Mouse (Mus musculus) urinary bladder, postnatal 4 days (tissue): ENCODE measurements at regions not wholly inside any gene's neighbourhood (a gene's known extent, or its start where the extent isn't known, plus 50 kb on each side); places are given as distances from the start of the nearest gene placed in this dataset.
A peak's percentile ranks its signal among the peaks of the same experiment; 100 is the strongest.

ENCODE experiments used
- DNase-seq, 2 experiments: peaks; one replicate each; pipeline ENCODE4 v3.0.0; 2021 to 2022; ENCODE audit warnings: low spot score in 2 of 2

GRCm38 (mm10) chr14:80789131-80789530, 805.2 kb downstream of the Olfm4 start:
- DNase-seq = no peak

GRCm38 (mm10) chr14:80799370-80799959, 815.6 kb downstream of the Olfm4 start:
- no peak for DNase-seq

GRCm38 (mm10) chr14:80830476-80830875, 846.6 kb downstream of the Olfm4 start:
- DNase-seq = no peak

- no peak for DNase-seq
These were observed 860.7 kb downstream of the Olfm4 start for GRCm38 (mm10) chr14:80844550-80844949.

GRCm38 (mm10) chr14:80845576-80846269, 861.8 kb downstream of the Olfm4 start:
- peak in 1 of 2 experiments; percentile 34 for DNase-seq

GRCm38 (mm10) chr14:80846420-80847083, 862.7 kb downstream of the Olfm4 start:
- DNase-seq = no peak
